Mouse (Mus musculus) thymus, adult 2 months (tissue): ENCODE data around the gene Cachd1.

Experiments used
- CTCF ChIP-seq: fragments of 200-500 bp; IDR thresholded peaks from 2 replicates; pipeline ENCODE4 v1.5.1; 2012; ENCODE audit warnings: mild to moderate bottlenecking, control low read depth, low read length, moderate library complexity, borderline replicate concordance; ENCODE audit not compliant: control insufficient read depth, poor library complexity, insufficient read depth; ENCODE audit errors: extremely low read depth
- POLR2A ChIP-seq: fragments of 200-500 bp; IDR thresholded peaks from 2 replicates; pipeline ENCODE4 v1.6.1; 2012; ENCODE audit warnings: mild to moderate bottlenecking, low read length, control low read depth, moderate library complexity; ENCODE audit not compliant: control insufficient read depth, poor library complexity, insufficient read depth; ENCODE audit errors: extremely low read depth

DNA sequence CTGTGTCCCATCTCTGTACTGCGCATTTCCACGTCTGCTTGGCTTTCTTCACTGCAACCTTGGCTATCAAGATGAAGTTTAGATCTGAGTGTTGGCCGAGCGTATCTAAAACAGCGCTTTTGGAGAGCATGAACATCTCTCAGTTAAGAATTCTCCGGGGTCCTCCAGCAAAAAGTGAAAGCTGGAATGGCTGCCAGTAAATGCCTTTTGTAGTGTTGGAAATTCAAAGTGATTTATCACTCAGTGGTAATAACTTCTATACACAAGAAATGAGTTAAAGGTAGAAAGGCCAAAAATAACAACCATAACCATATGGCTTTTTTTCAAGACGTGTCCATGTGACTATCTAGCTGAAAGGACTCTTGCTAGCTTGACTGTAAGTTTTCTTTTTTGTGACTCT lies 46.1 kb downstream of the Cachd1 start:
- TF ChIP-seq CTCF: no peak
- no peak for TF ChIP-seq POLR2A
